Mouse (Mus musculus): Measurements from ENCODE around the gene Polr2i. TPM values are rescaled to one million over a fixed set of nuclear protein-coding genes. Genes with fewer than 3 reads are reported as not detected.
A peak's percentile ranks its signal among the peaks of the same experiment; 100 is the strongest.
"Not testable (repeated sequence)": the region's sequence is repeated elsewhere in the genome, so short reads cannot be mapped to it uniquely, and the experiment has no call there.

Gene Polr2i
- total RNA-seq, 2 experiments from 2014 or later = 79.3 to 81.3 TPM

DNA sequence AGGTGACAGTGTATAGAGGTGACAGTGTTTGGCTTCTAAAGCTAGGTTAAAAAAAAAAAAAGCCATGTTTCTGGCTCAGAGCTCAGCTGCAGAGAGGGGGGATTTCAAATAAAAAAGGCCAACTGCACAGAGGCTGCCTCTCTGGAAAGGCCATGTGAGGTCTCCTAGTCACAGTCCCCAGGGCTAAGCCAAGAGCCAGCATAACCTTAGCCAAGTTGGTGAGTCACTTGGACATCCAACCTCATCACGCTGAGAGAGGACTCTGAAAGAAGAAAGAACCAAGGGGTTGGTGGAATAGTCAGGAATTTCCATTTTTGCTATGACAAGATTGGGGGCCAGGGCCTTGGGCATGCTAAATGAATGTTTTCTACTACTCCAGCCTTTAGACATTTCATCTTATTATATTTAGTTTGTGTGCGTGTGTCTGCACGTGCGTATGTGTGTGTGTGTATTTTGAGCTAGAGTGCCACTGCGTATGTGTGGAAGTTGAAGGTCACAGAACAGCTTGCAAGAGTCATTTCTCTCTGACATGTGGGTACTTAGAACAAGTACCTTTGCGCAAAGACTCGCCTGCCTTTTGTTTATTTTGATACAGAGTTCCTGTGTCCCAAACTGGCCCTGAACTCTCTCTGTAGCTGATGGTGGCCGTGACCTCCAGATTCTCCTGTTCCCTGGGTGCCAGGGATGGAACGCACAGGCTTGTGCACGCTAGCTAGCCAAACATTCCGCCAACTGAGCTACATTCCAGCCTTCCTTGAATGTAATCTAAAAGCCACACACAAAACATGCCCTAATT is 28.7 kb upstream of the Polr2i start:
- no peak for ATAC-seq (replicated peaks; ENCODE audit: poor library complexity, severe bottlenecking)

DNA sequence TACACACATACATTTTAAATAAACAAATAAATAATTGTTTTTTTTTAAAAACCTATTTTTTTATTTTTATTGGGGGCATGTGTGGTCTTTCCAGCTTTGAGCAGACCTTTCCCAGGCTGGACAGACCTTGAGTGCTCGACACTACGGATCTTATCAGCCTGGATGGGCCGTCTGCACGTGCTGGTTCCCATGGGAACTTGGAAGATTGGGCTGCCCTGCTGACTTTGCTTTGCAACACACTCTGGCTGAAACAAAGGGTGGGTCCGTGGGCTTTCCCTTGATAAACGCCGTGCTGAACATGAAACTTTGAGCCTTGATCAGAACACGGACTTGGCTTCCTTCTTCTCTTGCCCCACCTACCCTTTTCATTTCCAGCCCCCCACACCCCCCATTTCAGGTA is 27.4 kb upstream of the Polr2i start:
- no peak for ATAC-seq (replicated peaks; ENCODE audit: poor library complexity, severe bottlenecking)

DNA sequence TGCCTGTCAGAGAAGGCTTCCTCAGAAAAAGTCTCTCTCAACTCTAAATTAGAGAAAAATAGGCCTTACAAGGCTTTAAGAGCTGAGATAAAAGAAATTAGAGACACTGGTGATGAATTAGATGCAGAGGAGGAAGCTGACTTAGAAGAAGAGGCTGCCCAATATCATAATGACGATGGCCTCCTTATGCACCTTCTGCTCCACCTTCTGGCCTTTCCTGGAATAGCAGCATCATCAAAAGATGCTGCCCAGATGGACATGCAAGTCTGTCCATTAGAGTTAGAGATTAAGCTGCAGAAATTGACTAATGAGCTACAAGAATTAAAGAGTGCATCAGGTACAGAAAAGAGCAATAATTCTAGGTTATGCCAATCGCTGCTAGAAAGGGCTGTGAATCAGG is 26.4 kb upstream of the Polr2i start:
- ATAC-seq (replicated peaks; ENCODE audit: poor library complexity, severe bottlenecking) = peak; percentile 87

DNA sequence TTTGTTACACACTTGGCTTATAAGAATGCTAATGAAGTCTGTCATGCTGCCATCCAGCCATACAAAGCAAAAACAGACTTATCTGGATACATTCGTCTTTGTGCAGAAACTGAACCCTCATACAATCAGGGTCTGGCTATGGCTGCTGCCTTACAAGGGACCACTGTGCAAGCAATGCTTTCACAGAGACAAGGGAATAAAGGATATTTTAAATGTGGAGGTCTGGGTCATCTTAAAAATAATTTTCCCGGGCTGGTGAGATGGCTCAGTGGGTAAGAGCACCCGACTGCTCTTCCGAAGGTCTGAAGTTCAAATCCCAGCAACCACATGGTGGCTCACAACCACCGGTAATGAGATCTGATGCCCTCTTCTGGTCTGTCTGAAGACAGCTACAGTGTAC is 25.4 kb upstream of the Polr2i start:
- not testable (repeated sequence) for ATAC-seq (replicated peaks; ENCODE audit: poor library complexity, severe bottlenecking)

- ATAC-seq (replicated peaks; ENCODE audit: poor library complexity, severe bottlenecking) = no peak
Measured at GRCm38 (mm10) chr7:30211025-30211424, 20.7 kb upstream of the Polr2i start.

DNA sequence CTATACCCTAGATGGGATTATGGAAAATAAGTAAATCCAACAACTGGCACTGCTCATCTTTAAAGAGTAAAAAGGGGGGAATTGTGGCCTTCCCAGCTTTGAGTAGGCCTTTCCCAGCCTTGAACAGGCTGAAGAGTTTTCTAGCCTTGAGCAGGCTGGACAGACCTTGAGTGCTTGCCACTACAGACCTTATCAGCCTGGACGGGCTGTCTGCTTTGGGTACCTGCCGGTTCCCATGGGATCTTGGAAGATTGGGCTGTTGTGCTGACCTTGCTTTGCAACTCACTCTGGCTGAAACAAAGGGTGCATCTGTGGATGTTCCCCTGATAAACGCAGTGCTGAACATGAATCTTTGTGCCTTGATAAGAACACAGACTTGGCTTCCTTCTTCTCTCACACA is 17.9 kb upstream of the Polr2i start:
- ATAC-seq (replicated peaks; ENCODE audit: poor library complexity, severe bottlenecking) = no peak

GRCm38 (mm10) chr7:30215875-30216274 is 15.9 kb upstream of the Polr2i start:
- no peak for ATAC-seq (replicated peaks; ENCODE audit: poor library complexity, severe bottlenecking)

DNA sequence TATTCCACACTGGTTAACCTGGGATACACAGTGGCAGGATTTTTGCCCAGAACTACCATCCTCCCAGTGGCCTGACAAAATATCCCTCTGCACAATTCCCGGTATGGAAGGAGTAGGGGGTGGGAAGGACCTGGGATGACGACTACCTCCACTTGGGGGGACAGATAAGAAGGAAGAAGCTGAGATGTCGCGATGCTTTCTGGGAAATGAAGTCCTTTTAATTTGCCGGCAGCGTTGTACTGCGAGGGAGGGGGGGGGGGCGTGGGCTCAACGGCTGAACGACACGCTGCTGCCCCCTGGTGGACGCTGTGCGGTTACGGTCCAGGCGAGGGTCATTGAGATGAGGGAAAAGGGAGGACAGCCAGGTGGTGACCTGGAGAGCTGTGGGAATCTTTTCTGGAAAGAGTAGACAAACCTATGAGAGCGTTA is 15.0 kb upstream of the Polr2i start:
- peak; percentile 64 for ATAC-seq (replicated peaks; ENCODE audit: poor library complexity, severe bottlenecking)

DNA sequence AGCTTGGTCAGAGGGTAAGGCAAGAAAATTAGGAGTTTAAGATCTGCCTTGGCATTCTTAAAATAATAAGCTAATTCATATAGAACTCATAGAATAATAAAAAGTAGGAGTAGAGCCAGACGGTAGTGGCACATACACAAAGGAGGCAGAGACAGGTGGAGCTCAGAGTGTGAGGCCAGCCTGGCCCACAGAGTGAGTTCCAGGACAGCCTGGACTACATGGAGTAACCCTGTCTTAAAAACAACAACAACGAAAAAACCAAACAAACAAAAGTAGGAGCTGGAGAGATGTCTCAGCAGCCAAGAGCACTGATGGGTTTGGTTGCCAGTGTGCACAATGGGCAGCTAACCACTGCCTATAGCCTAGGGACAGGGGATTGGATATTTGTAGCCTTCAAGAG is 14.5 kb upstream of the Polr2i start:
- ATAC-seq (replicated peaks; ENCODE audit: poor library complexity, severe bottlenecking) = no peak

- ATAC-seq (replicated peaks; ENCODE audit: poor library complexity, severe bottlenecking) = peak; percentile 91
Measured at GRCm38 (mm10) chr7:30219293-30220007, 12.3 kb upstream of the Polr2i start.

DNA sequence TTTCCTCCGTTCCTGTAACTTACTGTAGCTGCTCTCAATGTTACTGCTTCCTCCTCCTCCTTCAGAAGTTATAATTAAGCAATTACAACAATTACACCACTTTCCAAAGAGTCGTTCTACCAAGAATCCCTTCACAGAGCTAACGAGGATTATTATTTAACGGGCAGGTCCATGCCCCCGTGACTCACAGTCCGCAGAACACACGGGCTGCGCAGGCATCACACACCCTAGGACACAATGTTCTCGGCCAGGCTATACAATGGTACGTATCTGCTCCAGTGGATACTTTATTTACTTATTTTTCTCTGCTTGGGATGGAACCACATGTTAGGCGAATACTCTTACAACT is 11.8 kb upstream of the Polr2i start:
- no peak; the same call in 1 of the 2 replicates for ATAC-seq (replicated peaks; ENCODE audit: poor library complexity, severe bottlenecking)

- no peak for ATAC-seq (replicated peaks; ENCODE audit: poor library complexity, severe bottlenecking)
Measured at GRCm38 (mm10) chr7:30221433-30221832, 10.3 kb upstream of the Polr2i start.

DNA sequence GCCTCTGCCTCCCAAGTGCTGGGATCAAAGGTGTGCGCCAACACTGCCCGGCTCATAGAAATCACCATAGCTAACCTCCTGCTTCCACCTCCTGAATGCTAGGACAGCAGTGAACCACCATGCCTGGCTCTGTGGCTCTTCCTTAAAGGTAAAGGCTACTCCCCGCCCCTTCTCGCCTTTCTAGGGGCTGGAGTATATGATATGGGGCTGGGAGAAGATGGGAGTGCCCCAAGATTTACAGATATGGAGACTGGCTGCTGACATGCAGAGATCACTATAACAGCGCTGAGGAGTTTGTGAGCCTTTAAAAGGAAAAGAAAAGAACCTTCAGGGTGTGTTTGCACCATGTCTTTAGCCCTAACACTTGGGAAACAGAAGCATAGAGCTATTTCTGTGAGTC is 9.5 kb upstream of the Polr2i start:
- no peak for ATAC-seq (replicated peaks; ENCODE audit: poor library complexity, severe bottlenecking)

- no peak for ATAC-seq (replicated peaks; ENCODE audit: poor library complexity, severe bottlenecking)
Measured at GRCm38 (mm10) chr7:30224206-30224605, 7.5 kb upstream of the Polr2i start.

DNA sequence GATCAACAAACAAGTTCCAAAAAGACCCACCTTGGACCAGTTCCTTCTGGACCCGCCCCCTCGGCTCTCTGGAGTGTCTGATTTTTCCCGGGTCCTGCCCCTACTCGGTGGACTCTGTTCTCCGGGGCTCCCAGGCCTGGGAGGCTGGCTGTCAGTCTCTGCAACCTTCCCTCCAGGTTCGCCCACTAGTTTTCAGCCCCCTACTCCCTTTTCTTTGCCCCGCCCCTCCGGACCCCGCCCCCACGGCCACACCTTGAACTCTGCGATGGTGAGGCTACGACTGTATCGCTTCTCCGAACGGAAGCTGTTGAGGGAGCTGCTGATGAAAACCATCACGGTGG is 450 bp upstream of the Polr2i start:
- no peak for ATAC-seq (replicated peaks; ENCODE audit: poor library complexity, severe bottlenecking)

DNA sequence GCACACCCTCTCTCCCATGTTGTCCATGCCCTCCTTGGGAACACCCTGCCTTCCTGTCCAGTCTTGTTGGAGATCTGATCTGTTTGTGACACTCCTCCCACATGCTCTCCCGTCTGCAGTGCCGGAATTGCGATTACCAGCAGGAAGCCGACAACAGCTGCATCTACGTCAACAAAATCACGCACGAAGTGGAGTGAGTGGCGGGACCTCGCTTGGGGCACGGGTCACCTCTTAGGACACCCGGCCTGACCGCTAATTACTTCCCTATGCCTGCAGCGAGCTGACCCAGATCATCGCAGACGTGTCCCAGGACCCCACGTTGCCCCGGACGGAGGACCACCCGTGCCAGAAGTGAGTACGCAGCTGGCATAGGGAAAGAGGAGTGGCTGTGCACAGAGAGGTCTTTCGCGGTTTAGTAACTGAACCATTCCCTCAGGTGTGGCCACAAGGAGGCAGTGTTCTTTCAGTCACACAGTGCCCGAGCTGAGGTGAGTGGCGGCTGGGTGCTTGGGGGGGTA is 942 bp downstream of the Polr2i start:
- peak; percentile 41 for ATAC-seq (replicated peaks; ENCODE audit: poor library complexity, severe bottlenecking)

- no peak for ATAC-seq (replicated peaks; ENCODE audit: poor library complexity, severe bottlenecking)
Measured at GRCm38 (mm10) chr7:30233387-30233786, 1.6 kb downstream of the Polr2i start.

GRCm38 (mm10) chr7:30234276-30234858 is 2.6 kb downstream of the Polr2i start:
- no peak for ATAC-seq (replicated peaks; ENCODE audit: poor library complexity, severe bottlenecking)

GRCm38 (mm10) chr7:30235091-30235490 is 3.3 kb downstream of the Polr2i start:
- no peak for ATAC-seq (replicated peaks; ENCODE audit: poor library complexity, severe bottlenecking)

- no peak for ATAC-seq (replicated peaks; ENCODE audit: poor library complexity, severe bottlenecking)
Measured at GRCm38 (mm10) chr7:30235625-30236024, 3.9 kb downstream of the Polr2i start, which contains the start of gene Ovol3. Gene Ovol3 (minus strand): TSS chr7:30235725.

- not testable (repeated sequence) for ATAC-seq (replicated peaks; ENCODE audit: poor library complexity, severe bottlenecking)
Measured at GRCm38 (mm10) chr7:30237374-30237773, 5.6 kb downstream of the Polr2i start.

Measured in granulocyte monocyte progenitor cell, adult 5-6 weeks (primary cell).